Mouse (Mus musculus): Measurements from ENCODE around the gene Pcnx4. TPM values are rescaled to one million over a fixed set of nuclear protein-coding genes. Genes with fewer than 3 reads are reported as not detected.
"Not testable (repeated sequence)": the region's sequence is repeated elsewhere in the genome, so short reads cannot be mapped to it uniquely, and the experiment has no call there.

Pcnx4 gene
- polyA plus RNA-seq, 1 experiment from 2014 or later, result 16.0 TPM

DNA sequence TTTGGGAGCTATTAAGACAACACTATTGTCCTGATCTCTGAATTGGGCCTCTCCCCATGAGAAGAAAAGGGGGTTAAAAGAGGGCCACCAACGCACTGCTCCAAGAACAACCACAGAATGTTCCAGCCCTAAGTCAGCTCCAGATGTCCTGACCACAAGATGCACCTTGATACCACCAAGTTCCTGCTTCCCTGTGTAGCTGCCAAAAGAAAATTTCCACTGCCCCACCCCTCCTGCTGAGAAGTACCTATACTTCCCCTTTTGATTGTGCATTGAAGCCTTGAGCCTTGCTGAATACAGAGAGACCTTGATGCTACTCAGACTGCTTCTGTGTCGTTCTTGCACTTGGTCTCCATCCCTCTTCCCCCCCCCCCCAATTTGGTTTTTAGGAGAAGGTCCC is 62.5 kb downstream of the Pcnx4 start:
- not testable (repeated sequence) for H3K27me3 ChIP-seq (ENCODE audit: control insufficient read depth, insufficient read depth, low read length); H3K36me3 ChIP-seq (replicated peaks; ENCODE audit: control insufficient read depth, insufficient read depth, low read depth, low read length); H3K4me3 ChIP-seq (ENCODE audit: low read depth, low read length); H3K27ac ChIP-seq (replicated peaks; ENCODE audit: low read depth, low read length); H3K9me3 ChIP-seq (replicated peaks; ENCODE audit: control insufficient read depth, low read length); ATAC-seq (replicated peaks; ENCODE audit: insufficient number of reproducible peaks, low FRiP score, low TSS enrichment, low read depth); DNase-seq (ENCODE audit: low spot score); H3K4me2 ChIP-seq (ENCODE audit: low read depth, low read length); H3K9ac ChIP-seq (replicated peaks; ENCODE audit: low read length); H3K4me1 ChIP-seq (ENCODE audit: control insufficient read depth, insufficient read depth, low read length)
- 91% methylated on average over 2 of the region's 2 CpGs for WGBS

- Histone ChIP-seq H3K36me3 (replicated peaks; ENCODE audit: control insufficient read depth, insufficient read depth, low read depth, low read length) (no peaks in the 10 kb centered on the region), H3K4me1 (ENCODE audit: control insufficient read depth, insufficient read depth, low read length) (no peaks in the 10 kb centered on the region), H3K4me2 (ENCODE audit: low read depth, low read length) (no peak overlapping the region), H3K27me3 (ENCODE audit: control insufficient read depth, insufficient read depth, low read length) (no peaks in the 10 kb centered on the region), H3K9me3 (replicated peaks; ENCODE audit: control insufficient read depth, low read length) (no peaks in the 10 kb centered on the region), H3K27ac (replicated peaks; ENCODE audit: low read depth, low read length) (no peak overlapping the region), H3K4me3 (ENCODE audit: low read depth, low read length) (no peak overlapping the region), H3K9ac (replicated peaks; ENCODE audit: low read length) (no peak overlapping the region)
- WGBS, result 92% methylated on average over 3 of the region's 3 CpGs
- ATAC-seq (replicated peaks; ENCODE audit: insufficient number of reproducible peaks, low FRiP score, low TSS enrichment, low read depth) (no peak), DNase-seq (ENCODE audit: low spot score) (no peak)
Observed at GRCm38 (mm10) chr12:72612053-72612452, 75.9 kb downstream of the Pcnx4 start.

DNA sequence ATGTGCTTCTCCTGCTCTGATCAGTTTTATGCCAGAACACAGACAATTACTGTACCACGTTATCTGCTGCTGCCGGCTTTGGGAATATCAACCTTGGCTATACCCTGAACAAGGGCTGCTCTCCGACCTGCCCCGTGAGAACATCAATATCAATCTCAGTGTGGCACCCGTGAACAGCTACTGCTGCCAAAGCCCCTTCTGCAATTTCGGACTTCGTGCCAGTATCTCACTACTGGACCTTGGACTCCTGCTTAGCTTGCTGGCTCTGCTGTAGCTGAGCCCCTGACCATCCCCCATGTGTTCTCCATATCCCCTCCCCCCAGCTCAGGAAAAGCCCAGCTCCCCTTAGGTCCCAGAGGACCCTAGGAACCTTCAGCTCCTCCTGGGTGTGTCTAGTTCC is 84.7 kb downstream of the Pcnx4 start:
- Histone ChIP-seq H3K4me2 (ENCODE audit: low read depth, low read length) (no peak overlapping the region), H3K4me3 (ENCODE audit: low read depth, low read length) (no peak overlapping the region), H3K27ac (replicated peaks; ENCODE audit: low read depth, low read length) (no peak overlapping the region), H3K36me3 (replicated peaks; ENCODE audit: control insufficient read depth, insufficient read depth, low read depth, low read length) (no peaks in the 10 kb centered on the region), H3K27me3 (ENCODE audit: control insufficient read depth, insufficient read depth, low read length) (no peaks in the 10 kb centered on the region), H3K9me3 (replicated peaks; ENCODE audit: control insufficient read depth, low read length) (no peaks in the 10 kb centered on the region), H3K9ac (replicated peaks; ENCODE audit: low read length) (no peak overlapping the region), H3K4me1 (ENCODE audit: control insufficient read depth, insufficient read depth, low read length) (no peaks in the 10 kb centered on the region)
- ATAC-seq (replicated peaks; ENCODE audit: insufficient number of reproducible peaks, low FRiP score, low TSS enrichment, low read depth) (no peak), DNase-seq (ENCODE audit: low spot score) (no peak)
- 88% methylated on average over 7 of the region's 7 CpGs for WGBS

GRCm38 (mm10) chr12:72621441-72621840 is 85.3 kb downstream of the Pcnx4 start:
- H3K27ac ChIP-seq (replicated peaks; ENCODE audit: low read depth, low read length), result no peak overlapping the region
- H3K9me3 ChIP-seq (replicated peaks; ENCODE audit: control insufficient read depth, low read length), result no peaks in the 10 kb centered on the region
- ATAC-seq (replicated peaks; ENCODE audit: insufficient number of reproducible peaks, low FRiP score, low TSS enrichment, low read depth) (no peak), DNase-seq (ENCODE audit: low spot score) (no peak)
- WGBS, result 91% methylated on average over 1 of the region's 1 CpGs
- H3K27me3 ChIP-seq (ENCODE audit: control insufficient read depth, insufficient read depth, low read length), result no peaks in the 10 kb centered on the region
- H3K4me3 ChIP-seq (ENCODE audit: low read depth, low read length), result no peak overlapping the region
- H3K4me2 ChIP-seq (ENCODE audit: low read depth, low read length), result no peak overlapping the region
- no peaks in the 10 kb centered on the region for H3K4me1 ChIP-seq (ENCODE audit: control insufficient read depth, insufficient read depth, low read length)
- H3K36me3 ChIP-seq (replicated peaks; ENCODE audit: control insufficient read depth, insufficient read depth, low read depth, low read length), result no peaks in the 10 kb centered on the region
- no peak overlapping the region for H3K9ac ChIP-seq (replicated peaks; ENCODE audit: low read length)

DNA sequence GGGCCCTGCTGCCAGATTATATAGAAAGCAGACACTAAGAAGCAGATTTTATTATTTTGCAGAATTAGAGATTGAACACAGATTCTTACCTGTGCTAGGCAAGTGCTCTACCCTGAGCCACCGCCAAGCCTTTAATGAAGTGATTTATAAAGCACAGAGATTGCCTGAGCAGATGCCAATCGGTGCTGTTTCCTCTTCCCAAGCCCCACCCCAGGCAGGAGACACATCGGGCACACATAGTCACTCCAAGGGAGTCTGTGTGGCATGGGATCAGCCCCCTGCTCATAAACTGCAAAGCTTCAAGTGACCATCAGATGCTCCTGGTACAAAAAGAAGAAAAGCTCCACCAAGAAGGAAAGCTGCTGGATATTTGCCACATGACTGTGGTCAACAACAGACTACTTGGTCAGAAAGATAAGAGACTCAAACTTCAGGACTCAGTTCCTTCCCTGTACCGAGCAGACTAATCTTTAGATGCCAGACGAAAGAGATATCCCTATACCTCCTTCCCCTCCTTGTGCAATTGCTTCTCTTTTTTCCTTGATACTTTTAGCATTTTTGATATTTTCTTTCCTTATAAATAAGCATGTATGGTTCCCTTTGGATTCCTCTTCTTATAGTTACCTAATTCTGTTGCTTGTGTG is 86.8 kb downstream of the Pcnx4 start:
- Histone ChIP-seq H3K4me2 (ENCODE audit: low read depth, low read length) (no peak overlapping the region), H3K27me3 (ENCODE audit: control insufficient read depth, insufficient read depth, low read length) (no peaks in the 10 kb centered on the region), H3K4me3 (ENCODE audit: low read depth, low read length) (no peak overlapping the region), H3K4me1 (ENCODE audit: control insufficient read depth, insufficient read depth, low read length) (no peaks in the 10 kb centered on the region), H3K9me3 (replicated peaks; ENCODE audit: control insufficient read depth, low read length) (no peaks in the 10 kb centered on the region), H3K36me3 (replicated peaks; ENCODE audit: control insufficient read depth, insufficient read depth, low read depth, low read length) (no peaks in the 10 kb centered on the region), H3K27ac (replicated peaks; ENCODE audit: low read depth, low read length) (no peak overlapping the region), H3K9ac (replicated peaks; ENCODE audit: low read length) (no peak overlapping the region)
- no peak for ATAC-seq (replicated peaks; ENCODE audit: insufficient number of reproducible peaks, low FRiP score, low TSS enrichment, low read depth)
- 70% methylated on average over 5 of the region's 5 CpGs for WGBS
- DNase-seq (ENCODE audit: low spot score), result no peak

GRCm38 (mm10) chr12:72628751-72629150 is 92.6 kb downstream of the Pcnx4 start:
- DNase-seq (ENCODE audit: low spot score) (no peak), ATAC-seq (replicated peaks; ENCODE audit: insufficient number of reproducible peaks, low FRiP score, low TSS enrichment, low read depth) (no peak)
- Histone ChIP-seq H3K9me3 (replicated peaks; ENCODE audit: control insufficient read depth, low read length) (no peaks in the 10 kb centered on the region), H3K4me1 (ENCODE audit: control insufficient read depth, insufficient read depth, low read length) (no peaks in the 10 kb centered on the region), H3K27me3 (ENCODE audit: control insufficient read depth, insufficient read depth, low read length) (no peaks in the 10 kb centered on the region), H3K27ac (replicated peaks; ENCODE audit: low read depth, low read length) (no peak overlapping the region), H3K4me3 (ENCODE audit: low read depth, low read length) (no peak overlapping the region), H3K9ac (replicated peaks; ENCODE audit: low read length) (no peak overlapping the region), H3K4me2 (ENCODE audit: low read depth, low read length) (no peak overlapping the region), H3K36me3 (replicated peaks; ENCODE audit: control insufficient read depth, insufficient read depth, low read depth, low read length) (no peaks in the 10 kb centered on the region)
- WGBS, result 90% methylated on average over 7 of the region's 7 CpGs

Other genes starting within 250 kb of the Pcnx4 start
- 79.0 and 110 TPM in 2 replicates for gene Rtn1, start 127.3 kb upstream of the Pcnx4 start, polyA plus RNA-seq (2014; fragmentation: Nextera tagmentation; extraction: Ambion mirVana)
- gene Lrrc9, start 94.5 kb upstream of the Pcnx4 start, polyA plus RNA-seq (2014; fragmentation: Nextera tagmentation; extraction: Ambion mirVana), result 1.5 and 2.1 TPM in 2 replicates
- gene Gm4756, start 113.3 kb downstream of the Pcnx4 start, polyA plus RNA-seq (2014; fragmentation: Nextera tagmentation; extraction: Ambion mirVana), result not detected in 2 replicates
- 10.2 and 12.1 TPM in 2 replicates for gene Dhrs7, start 128.5 kb downstream of the Pcnx4 start, polyA plus RNA-seq (2014; fragmentation: Nextera tagmentation; extraction: Ambion mirVana)
- 68.3 and 74.6 TPM in 2 replicates for gene Ppm1a, start 221.1 kb downstream of the Pcnx4 start, polyA plus RNA-seq (2014; fragmentation: Nextera tagmentation; extraction: Ambion mirVana)